Mouse (Mus musculus): Measurements from ENCODE around the gene Slc24a4.

Gene Slc24a4

DNA sequence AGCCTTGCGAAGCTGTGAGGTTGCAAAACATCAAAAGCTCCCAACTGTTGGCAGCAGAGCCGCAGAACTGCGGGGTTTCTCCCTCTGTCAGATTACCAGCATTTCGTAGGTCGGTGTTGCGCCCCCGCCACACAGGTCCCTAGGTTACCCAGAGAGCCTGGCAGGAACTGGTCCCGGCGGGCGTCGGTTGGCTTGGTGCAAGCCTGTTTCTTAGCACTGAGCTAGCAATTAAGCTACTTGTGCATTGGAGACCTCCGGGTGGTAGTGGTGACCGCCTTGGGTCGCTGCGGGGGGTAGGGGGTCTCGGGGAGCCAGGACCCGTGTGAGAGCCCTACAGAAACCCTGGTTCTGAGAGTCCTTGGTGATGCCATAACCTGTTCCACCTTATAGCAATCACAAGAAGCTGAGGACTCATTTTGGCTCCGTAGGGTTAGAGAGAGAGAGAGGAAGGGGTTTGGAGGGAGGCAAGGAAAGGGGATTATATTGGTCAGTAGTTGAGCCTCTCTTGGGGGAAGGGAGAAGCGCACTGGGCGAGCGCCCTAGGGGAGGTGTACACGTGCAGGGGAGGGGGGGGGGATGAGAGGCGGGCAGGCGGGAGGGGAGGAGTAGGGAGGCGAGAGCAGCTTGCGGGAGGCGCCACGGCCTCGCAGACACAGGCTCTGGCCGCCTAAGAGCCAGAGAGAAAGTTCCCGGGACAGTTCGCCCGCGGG lies at the start of gene Slc24a4:
TSS of gene Slc24a4 (plus strand) at position 653 of the 710 bp plus-strand sequence.
- DNase-seq (ENCODE audit: low spot score) = no peak

DNA sequence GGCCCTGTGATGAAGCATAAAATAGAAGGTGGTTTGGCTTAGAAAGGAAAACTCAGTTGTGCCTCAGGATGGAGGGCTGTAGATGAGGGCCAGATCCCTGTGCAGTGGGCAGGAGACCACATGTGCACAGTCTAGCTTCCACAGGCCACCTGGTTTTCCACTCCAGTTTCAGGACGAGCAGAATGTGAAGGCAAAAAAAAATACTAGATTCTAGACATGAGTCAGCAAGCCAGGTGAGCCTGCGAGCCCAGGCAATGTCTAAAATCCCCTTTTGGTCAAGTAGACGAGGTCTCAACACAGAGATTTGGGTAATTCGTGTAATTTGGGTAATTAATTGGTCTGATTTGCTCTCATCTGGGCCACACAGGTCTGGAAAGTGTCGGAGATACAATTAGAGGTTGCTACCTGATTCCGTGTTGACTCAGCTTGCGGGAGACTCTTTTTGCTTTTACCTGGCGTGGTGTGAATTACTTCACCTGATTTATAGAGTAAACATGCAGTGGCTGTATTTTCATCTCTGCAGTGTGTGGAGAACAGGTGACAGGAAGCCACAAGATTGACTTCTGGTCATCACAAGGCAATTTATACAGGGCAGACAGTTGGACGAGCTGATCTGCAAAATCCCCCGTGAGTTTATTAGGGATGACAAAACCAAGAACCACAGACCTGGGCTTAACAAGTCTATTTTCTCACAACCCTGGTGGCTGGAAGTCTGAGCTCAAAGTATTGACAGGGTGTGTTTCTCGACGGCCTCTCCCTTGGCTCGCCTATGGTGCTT lies 45.7 kb upstream of the Slc24a4 start:
- DNase-seq (ENCODE audit: low spot score) = no peak

DNA sequence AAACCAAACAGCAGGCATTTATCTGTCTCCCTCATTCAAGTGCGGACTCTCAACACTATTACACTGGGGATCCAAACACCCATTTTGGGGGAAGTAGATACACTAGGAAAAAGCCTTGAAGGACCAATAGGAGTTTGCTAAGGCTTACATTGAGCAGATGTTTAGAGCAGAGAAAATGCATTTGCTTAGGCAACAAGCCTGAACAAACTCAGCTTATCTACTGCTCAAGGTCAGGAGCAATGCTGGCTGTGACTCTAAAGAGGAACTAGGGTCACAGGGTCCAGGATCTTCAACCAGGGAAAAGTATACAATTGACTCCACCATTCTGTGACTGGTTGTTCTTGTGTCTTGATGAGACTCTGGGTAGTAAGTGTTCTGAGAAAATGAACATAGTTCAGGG lies 38.0 kb upstream of the Slc24a4 start:
- DNase-seq (ENCODE audit: low spot score) = no peak

DNA sequence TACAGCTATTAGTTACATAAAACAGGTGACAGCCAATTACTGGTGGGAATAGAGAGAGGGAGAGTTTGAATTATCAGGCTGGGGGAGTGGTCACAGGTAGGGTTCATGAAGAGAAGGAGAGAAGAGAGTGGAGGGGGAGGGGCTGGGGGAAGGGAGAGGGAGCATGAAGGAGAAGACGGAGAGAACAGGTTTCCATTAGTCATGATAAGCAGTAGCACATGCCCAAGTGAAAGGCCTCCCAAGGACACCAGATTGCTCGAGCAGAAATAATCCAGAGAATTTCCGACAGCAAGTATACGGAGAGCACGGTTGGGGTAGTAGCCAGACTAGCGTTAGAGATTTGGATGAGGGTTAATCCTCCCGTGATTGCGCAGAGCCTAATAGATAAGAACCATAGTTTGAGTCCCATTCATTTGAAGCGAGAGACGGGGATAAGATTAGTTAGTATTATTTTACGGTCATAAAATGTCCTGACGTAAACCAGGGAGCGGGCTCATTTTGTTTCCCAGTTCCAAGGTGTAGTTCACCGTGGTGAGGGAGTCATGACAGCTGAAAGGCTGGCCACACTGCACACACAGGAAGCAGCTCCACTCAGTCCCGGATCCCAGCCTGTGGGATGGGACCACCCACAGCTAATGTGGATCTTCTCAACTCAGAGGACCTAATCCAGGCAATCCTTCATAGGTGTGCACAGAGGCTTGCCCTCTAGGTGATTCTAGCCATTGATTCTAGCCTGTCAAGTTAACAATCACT lies 36.0 kb upstream of the Slc24a4 start:
- DNase-seq (ENCODE audit: low spot score) = no peak

DNA sequence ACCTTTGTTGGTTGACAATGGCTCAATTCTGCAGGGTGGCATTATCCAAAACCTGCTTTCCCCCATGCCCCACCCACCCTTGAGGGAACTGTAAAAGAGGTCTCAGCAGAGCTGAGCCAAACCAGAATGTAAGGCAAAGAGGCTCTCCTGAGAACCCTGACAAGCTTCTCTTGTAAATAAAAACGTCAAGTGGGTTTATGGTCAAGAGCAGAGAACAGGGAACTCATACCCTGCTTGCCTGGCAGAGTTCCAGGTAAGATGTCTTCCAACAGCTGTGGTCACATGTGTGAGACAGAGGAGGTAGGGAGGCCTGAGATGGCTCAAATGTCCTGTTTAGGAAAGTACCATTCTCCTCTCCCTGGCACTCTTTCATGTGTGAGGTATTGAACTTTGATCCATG lies 22.5 kb upstream of the Slc24a4 start:
- no peak for DNase-seq (ENCODE audit: low spot score)

DNA sequence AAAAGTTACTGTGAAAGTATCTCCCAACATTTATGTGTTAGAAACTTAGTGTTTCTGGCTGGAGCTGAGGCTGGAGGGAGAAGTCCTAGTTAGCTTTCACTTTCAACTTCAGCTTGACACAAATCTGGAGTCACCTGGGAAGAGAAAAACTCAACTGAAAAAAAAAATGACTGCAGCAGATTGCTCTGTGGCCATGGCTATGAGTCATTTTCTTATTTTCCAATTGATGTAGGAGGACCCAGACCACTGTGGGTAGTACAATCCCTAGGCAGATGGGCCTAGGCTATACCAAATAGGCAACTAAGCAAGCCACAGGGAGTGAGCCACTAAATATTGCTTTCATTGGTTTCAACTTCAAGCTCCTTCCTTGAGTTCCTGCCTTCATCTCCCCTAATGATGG lies 19.7 kb upstream of the Slc24a4 start:
- DNase-seq (ENCODE audit: low spot score) = no peak

DNA sequence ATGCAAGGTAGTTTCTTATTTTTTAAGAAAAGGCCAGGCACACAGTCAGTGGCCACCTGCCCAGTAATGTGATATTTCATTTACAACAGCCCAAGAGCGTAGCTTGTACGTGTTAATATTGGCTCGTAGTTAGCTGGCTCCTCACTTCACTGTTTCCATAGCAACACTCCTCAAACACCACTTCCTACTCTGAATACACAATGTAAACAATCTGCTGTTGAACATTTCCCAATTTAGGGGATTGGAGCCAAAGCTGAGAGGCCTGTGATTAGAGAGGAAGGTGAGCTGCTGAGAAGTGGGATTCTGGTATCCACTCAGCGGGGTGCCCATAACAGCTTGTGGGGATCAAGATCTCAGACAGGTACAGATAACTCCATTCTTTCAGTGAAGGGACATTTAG lies 16.0 kb upstream of the Slc24a4 start:
- no peak for DNase-seq (ENCODE audit: low spot score)

DNA sequence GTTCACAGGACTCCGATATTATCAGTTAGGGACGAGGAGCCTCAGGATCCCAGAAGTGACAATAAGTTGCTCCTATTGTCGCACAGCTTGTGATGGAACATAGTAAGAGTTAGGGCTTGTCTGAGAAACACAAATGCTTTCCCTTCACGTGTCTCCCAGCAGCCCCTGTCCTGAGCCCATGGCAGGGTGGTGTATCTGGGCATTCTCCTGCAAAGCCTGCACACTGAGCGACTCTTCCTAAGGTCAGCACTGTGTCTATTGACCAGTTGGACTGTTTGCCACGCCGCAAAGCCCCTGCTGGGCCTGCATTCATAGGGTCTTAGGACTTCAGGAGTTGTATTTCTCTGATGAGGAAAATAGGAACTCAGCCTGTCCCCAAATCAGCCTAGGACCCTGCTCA lies 15.6 kb upstream of the Slc24a4 start:
- no peak for DNase-seq (ENCODE audit: low spot score)

DNA sequence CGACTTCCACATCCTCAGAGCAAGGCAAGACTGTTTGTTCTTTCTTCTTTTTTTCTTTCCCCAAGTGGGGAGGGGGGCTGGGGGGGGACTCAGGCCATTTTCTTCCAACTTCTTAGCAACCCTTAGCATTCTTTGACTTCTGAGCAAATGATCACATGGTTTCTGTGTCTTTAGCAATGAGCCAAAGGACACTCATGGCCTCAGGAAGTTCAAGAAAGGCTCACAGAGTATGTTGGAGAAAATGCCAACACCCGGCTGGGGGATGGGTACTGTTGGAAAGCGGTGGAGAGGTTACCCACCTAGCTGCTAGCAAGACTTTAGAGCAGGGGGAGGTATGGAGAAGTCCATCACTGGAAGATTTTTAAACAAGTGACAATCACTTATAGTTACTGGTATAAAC lies 15.1 kb upstream of the Slc24a4 start:
- no peak for DNase-seq (ENCODE audit: low spot score)

DNA sequence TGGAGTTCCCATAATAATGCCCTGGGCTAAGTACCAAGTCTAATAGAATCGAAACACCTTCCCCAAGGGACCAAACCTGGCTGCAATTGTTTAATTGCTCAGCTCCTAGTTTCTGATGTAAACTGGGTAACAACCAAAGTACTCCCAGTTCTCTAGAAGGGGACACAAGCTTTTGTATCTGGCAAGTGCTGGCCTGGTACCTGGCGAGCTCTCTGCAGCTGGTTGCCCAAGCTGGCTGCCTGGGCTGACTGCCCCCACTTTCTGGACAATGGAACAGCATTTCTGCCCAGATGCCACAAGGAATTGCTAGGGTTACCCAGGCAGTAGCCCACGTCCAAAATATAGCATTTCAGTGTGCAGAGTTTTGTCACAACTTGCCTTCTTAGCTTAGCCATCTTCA lies 12.0 kb upstream of the Slc24a4 start:
- no peak for DNase-seq (ENCODE audit: low spot score)

DNA sequence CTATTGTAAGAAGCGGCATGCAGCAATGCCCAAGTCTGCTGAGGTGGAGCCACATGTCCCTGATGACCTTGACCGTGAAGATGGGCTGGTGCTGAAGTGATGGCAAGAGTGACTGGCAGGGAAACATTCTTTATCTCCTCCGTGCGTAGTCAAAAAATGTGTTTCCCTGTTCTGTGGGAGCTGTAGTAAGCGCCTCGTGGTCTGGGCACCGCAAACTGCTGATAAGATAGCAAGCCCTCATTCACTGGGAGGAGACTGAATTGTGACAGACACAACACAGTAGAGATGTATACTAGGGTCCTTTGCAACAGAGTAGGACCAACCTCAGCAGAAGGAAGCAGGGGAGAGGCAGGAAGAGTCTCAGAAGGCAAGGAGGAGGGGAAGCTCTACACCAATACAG lies 10.5 kb upstream of the Slc24a4 start:
- no peak for DNase-seq (ENCODE audit: low spot score)

DNA sequence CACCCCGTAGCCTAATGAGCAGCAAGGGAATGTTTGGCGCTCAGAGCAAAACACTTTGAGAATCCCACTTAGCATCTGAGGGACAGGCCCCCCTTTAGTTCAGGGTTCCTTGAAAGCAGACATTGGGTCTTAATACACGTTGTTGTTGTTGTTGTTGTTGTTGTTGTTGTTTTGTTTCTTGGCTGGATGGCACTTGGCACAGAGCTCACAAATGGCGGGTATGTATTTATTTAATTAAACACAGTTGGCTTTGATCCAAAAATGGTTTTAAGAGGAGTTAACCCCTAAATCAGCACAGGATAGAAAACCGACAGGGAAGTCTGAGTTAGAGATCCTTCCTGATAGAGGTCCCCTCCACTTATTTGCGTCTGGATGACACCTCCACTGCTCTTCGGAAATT lies 932 bp upstream of the Slc24a4 start:
- no peak for DNase-seq (ENCODE audit: low spot score)

DNA sequence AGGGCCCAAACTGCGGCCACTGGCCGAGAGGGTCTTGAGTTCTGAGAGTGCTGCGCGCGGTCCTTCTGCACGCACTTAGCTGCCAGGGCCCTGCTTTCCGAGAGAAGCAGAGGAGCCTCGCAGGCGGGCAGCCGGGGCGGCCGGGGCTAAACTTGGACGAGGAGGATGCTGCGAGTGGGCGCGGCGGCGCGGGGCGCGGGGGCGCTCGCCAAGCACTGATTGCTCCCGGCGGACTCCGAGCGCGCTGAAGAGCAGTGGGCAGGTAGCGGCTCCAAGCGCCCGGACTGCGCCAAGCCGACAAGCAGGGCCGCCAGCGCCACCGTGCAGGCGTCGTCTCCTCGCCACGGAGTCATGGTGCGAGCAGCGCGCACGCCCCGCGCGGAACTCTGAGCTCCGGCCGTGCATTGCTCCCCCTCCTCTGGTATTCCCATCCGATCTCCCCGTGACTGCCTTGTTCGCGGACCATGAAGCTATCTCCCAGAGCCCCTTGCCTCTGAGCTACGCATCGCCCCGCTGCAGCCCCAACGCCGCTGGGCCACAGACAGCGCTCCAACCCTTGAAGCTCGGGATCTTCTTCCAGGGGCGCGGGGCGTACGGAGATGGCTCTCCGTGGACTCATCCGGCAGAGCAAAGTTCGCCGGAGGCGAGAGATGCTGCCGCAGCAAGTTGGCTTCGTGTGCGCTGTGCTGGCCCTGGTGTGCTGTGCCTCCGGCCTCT lies 416 bp downstream of the Slc24a4 start:
- peak; percentile 18 for DNase-seq (ENCODE audit: low spot score)

DNA sequence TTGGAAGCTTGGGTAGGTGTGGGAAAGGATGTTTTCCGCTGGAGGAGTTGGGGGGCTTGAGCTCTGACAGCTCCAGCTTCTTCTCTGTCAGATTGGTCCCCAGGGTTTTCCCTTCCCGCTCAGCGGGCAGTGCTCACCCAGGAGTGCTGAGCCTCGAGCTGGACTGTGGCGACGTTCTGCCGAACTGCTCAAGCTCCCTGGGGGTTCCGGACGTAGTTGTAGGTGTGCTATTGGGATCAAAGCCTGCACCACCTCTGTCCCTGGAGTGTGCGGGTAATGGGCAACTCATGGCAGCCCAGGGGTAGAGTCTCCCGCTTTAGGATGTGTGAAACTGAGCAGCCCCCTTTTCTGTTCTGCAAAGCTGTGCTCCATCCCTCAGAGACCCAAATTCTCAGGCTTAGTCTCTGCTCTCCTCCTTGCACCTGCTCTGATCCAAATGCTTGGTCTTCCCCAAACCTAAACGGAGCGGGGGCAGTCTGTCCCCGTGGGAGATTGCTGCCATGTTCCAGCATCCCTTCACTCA lies 1.0 kb downstream of the Slc24a4 start:
- no peak for DNase-seq (ENCODE audit: low spot score)

DNA sequence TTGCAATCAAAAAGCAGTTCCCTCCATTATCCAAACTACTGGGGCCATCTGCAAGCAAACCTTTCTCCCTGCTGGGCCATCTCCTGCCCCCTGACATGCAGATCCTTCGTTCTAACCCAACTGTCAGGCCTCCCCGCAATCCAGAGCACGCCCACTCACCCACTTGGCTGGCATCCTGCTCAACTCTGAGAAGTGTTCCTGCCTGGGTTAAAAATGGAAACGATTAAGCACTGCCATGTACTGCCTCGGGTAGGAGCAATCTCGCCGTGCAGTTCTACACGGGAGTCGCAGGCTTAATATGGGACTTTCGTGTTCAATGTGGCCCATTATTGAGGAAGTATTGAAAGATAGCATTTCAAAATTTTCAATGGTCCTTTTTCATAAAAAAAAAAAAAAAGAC lies 11.2 kb downstream of the Slc24a4 start:
- DNase-seq (ENCODE audit: low spot score) = no peak

DNA sequence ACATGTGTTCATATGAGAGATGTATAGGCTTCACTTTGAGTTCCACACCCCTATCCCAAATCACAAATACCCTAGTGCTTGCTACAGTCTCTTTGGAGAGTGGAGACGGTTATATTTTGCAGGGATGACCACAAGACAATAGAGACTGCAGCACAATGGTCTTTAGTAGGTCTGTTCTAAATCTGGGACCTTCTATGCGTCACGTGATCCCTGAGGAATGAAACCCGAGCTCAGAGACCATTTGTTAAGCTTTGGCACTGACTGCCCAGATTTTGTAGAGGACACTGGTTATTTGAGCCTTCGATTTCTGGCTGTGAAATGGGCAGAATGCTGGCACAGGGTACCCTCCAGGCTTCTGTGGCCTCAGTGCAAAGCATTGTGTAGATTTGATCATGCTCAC lies 12.8 kb downstream of the Slc24a4 start:
- DNase-seq (ENCODE audit: low spot score) = no peak

DNA sequence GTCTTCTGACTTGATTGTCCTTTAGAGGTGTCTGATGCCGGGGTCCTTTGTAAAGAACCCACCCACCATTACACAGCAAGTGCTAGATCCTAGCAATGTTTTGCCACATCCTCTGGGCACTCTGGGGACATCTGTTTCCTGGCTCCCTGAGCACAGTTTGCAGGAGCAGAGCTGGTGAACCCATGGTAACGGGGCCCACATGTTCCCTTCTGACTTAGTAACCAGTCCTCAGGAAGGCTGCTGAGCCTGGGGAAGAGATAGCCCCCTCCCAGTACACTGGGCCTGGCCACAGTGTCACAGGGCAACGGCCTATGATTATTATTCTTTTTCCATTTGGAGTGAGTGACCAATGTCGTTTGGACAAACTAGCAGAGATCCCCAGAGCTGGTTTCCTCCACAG lies 19.1 kb downstream of the Slc24a4 start:
- no peak for DNase-seq (ENCODE audit: low spot score)

DNA sequence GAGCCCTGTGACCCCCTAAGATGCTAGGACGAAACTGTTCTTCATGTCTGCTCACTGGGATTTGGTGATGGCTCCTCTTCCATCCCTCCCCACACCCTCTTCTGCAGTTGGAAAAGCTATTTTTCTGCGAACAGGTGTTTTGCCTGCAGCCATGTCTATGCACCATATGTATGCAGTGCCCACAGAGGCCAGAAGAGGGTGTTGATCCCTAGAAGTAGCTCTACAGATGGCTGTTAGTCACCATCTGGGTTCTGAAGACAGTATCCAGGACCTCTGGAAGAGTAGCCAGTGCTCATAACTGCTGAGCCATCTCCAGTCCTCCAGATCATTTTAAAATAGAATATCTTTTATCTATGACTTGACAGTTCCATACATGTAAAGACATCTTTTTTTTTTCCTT lies 20.2 kb downstream of the Slc24a4 start:
- DNase-seq (ENCODE audit: low spot score) = no peak

DNA sequence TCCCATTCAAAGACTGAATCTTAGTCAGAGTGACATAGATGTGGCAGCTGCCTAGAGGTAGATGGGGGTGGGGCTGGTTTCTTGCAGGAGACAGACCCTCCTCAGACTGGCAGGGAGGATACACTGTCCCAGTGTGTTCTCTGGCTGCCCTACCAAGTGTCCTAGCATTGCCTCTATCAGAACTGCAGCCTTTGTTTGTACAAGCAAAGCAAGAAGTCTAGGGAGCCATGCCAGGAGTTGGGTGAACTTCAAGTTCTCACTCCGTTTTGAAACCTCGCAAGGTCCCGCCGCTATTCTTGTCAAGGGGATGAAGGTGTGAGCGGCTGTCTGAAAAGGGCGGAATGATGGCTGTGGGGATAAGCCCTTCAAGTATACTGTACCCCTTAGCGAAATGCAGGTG lies 22.7 kb downstream of the Slc24a4 start:
- no peak for DNase-seq (ENCODE audit: low spot score)

DNA sequence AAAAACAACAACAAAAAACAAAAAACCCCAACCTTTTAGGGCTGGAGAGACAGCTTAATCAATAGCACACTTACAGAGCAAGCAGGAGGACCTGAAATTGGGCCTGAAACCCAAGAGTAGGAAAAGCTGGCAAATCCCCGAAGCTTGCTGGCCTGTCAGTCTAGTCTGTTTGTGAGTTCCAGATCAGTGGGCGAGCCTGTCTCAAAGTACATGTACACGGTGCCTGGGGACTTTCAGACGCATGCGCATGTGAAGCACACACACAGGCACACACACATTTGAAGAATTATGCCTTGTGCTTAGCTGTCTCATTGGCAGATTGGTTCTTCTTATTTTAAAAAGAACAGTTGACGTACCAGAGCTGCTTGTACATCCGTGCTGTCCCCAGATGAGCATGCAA lies 25.3 kb downstream of the Slc24a4 start:
- no peak for DNase-seq (ENCODE audit: low spot score)

DNA sequence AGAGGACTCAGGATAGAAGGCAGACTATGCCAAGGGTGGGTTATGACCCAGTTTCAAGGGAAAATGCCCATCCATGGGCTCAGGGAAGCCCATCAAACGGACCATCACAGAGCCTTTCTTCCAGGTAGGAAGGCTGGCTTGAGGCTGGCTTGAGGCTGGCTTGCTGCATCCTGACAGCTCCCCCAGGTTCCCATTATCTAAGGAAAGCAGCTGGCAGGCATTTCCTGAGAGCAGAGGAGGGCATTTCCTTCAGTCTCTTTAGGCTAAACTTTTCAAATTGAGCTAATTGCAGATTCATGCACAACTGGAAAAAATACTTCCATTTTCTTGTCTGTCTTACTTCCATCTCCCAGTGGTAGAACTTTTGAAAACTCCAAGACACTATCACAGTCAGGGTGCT lies 26.3 kb downstream of the Slc24a4 start:
- DNase-seq (ENCODE audit: low spot score) = no peak

DNA sequence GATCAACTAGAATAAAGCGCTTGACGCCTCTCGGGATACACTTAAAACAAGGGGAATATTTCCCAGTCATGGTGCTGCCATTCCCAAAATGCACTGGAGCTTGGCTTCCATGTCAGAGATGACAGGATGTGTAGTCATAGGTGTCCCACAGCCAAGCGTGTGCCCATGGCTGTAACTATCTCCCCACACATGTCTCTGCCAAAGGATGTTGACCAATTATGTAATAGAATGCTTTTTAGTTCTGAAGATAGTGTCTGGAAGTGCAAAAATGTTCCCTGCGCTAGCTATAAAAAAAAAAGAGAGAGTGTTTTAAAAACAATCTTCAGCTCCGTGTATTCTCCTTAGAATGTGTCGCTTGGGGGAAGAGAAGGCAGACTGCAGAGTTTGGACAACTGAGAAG lies 36.1 kb downstream of the Slc24a4 start:
- DNase-seq (ENCODE audit: low spot score) = no peak

All from yolk sac, embryonic 10.5 days (tissue).